Mouse (Mus musculus) CH12.LX (cell line): ENCODE measurements around the gene Rap1gds1.

ENCODE experiments used
- CHD1 ChIP-seq: IDR thresholded peaks from 2 replicates; pipeline ENCODE4 v1.6.1; 2012; ENCODE audit warnings: low read depth, low read length, improper control_type of control experiment, inconsistent platforms
- CTCF ChIP-seq, 2 experiments: IDR thresholded peaks in 1 of 2; conservative IDR thresholded peaks in 1 of 2; 2 replicates each; pipeline ENCODE4 v1.5.1; 2011 to 2012; ENCODE audit warnings: low read depth in 2 of 2, low read length in 2 of 2, improper control_type of control experiment in 1 of 2, inconsistent platforms in 1 of 2, mild to moderate bottlenecking in 1 of 2, moderate library complexity in 1 of 2
- E2F4 ChIP-seq: IDR thresholded peaks from 2 replicates; pipeline ENCODE4 v1.6.1; 2011; ENCODE audit warnings: low read depth, low read length, improper control_type of control experiment; ENCODE audit not compliant: insufficient replicate concordance
- JUN ChIP-seq: IDR thresholded peaks from 2 replicates; pipeline ENCODE4 v1.6.1; 2011; ENCODE audit warnings: low read depth, mild to moderate bottlenecking, low read length, improper control_type of control experiment, moderate library complexity; ENCODE audit not compliant: insufficient read depth
- POLR2A ChIP-seq: IDR thresholded peaks from 2 replicates; pipeline ENCODE4 v1.6.1; 2011; ENCODE audit warnings: low read depth, mild to moderate bottlenecking, improper control_type of control experiment, low read length

DNA sequence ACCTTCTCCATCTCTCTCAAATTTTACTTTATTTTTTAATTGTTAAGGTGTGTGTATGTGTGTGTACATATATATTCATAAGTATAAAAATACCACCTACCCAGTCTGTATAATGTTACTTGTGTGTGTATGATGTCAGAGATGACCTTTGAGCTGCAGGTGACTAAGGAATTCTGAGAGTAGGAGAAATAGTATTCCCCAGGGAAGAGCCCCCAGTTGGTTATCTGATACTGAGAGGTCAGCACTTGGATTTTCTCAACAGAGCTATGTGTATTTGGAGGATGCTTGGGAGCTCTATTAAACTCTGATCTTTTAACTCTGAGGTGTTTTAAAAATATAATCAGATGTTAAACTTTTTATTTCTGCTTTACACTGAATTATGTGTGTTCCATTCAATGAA is 43.4 kb upstream of the Rap1gds1 start:
- TF ChIP-seq POLR2A (no peak), JUN (no peak), CTCF (conservative IDR thresholded peaks at IDR 0.05 in 1 of 2, IDR thresholded peaks at IDR 0.05 in 1 of 2; ENCODE audit: low read depth in 2 of 2, low read length in 2 of 2) (no peak), E2F4 (no peak), CHD1 (no peak)
